Mouse (Mus musculus) CD8-positive naive resting alpha-beta T cell, adult 2 months (primary cell): ENCODE data around the gene Xpr1.

Experiments
- DNase-seq, 2 experiments: peaks; one replicate each; pipeline ENCODE4 v3.0.0; 2022; ENCODE audit warnings: low read depth in 2 of 2, low spot score in 2 of 2

Gene Xpr1

GRCm38 (mm10) chr1:155253126-155253525 lies 164.1 kb downstream of the Xpr1 start:
- DNase-seq: no peak

DNA sequence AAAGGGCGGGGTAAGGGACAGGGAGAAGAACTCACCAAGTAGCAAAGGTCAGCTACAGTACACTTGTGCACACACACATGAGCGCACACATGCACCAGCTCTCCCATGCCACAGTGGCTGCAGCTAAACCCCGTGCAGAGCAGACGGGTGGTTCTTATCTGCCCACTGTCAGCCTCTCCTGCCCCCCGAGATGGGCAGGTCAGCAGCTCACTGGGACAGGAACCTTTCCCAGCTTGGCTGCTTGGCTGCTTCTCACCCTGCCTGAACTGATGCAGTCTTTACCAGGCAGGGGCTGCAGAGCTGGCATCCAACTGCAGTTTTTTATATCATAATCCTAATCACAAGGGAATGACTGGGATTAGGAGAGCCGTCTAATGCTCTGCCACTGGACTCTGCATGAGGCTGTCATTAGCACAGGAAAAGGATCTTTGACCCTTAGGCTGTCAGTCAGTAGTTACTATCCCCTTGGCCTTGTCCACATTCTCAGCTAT lies 164.5 kb downstream of the Xpr1 start:
- DNase-seq: no peak

- no peak for DNase-seq
These were observed 165.6 kb downstream of the Xpr1 start for GRCm38 (mm10) chr1:155251596-155251995.

DNA sequence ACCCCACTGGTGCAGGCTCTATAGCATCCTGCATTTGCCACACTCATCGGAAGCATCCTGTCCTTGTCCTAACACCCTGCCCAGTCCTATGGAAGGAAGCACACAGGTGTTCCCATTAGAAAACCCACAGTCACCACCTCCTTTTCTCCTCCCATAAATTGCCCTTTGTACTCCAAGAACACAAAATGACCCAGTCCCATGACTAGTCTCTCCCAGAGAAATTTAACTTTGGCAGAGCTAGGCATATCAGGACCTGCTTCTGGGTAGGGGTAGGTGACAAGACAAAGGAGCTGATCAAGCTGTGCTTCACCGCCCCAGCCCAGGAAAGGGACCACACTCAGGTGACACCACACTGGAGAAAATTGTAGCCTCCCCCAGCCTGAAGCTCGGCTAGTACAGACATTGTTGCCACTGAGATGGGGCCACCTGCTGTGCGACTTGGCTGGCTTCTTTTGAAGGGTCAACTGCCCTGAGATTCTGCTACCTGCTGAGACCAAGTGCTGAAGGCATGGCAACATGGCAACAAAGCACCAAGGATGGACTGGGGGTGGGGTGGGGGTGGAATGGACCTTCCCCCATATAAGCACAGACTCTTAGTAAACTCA lies 166.6 kb downstream of the Xpr1 start:
- no peak for DNase-seq

GRCm38 (mm10) chr1:155249896-155250295 lies 167.3 kb downstream of the Xpr1 start:
- DNase-seq: no peak

DNA sequence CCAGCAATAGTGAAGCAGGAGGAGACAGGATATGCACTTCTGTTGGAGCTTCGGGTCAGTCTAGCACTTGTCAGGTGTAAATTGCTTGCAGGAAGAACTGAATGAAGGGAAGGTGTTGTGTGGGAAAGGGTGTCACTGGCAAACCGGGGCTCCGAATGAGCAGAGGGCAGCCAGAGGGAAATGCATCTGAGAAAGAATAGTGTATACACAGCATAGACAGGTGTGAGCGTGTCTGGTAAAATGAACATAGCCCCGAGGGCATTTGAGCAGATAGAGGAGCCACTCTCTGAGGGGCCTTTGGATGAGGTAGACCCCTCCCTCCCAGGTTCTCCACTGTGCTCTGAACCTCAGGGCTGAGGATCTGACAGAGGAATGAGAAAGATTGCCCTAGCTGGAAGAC lies 169.2 kb downstream of the Xpr1 start:
- DNase-seq: no peak

DNA sequence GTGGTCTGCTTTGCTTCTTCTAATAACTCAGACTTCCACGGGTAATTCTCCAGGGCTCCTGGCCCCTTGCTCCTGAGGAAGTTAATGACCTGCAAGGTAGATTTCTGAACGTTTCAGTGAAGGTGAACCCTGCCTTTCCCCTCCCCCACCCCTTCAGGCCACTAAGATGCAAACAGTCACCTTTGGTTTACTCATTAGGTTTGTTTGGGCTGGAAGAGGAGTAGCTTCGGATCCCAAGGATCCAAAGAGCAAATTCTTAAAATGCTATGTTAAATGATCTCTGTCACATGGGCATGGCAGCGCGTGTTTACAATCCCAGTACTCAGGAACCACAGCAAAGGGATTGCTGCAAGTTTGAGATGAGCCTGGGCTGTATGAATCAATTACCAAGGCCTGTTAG lies 169.8 kb downstream of the Xpr1 start:
- no peak for DNase-seq

- DNase-seq: no peak
These were observed 171.7 kb downstream of the Xpr1 start for GRCm38 (mm10) chr1:155245516-155245915.

GRCm38 (mm10) chr1:155244771-155245211 lies 172.4 kb downstream of the Xpr1 start:
- no peak for DNase-seq

GRCm38 (mm10) chr1:155243797-155244770 lies 173.1 kb downstream of the Xpr1 start, which contains the start of gene BC034090:
Gene BC034090, minus strand, starts transcription at chr1:155244444.
- DNase-seq: no peak

DNA sequence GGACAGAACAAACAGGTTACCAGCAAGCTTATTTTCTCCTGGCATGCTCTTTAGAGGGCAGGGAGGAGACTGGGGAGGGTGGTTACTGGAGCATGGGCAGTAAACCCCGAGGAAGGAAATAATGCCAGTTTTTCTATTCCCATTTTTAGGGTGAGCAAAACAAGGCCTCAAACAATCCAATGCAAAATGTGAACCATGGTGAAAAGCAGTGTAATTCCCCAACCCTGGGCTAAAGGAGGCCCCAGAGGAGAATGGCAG lies 174.8 kb downstream of the Xpr1 start:
- DNase-seq: no peak

GRCm38 (mm10) chr1:155241701-155242487 lies 175.3 kb downstream of the Xpr1 start:
- no peak for DNase-seq

DNA sequence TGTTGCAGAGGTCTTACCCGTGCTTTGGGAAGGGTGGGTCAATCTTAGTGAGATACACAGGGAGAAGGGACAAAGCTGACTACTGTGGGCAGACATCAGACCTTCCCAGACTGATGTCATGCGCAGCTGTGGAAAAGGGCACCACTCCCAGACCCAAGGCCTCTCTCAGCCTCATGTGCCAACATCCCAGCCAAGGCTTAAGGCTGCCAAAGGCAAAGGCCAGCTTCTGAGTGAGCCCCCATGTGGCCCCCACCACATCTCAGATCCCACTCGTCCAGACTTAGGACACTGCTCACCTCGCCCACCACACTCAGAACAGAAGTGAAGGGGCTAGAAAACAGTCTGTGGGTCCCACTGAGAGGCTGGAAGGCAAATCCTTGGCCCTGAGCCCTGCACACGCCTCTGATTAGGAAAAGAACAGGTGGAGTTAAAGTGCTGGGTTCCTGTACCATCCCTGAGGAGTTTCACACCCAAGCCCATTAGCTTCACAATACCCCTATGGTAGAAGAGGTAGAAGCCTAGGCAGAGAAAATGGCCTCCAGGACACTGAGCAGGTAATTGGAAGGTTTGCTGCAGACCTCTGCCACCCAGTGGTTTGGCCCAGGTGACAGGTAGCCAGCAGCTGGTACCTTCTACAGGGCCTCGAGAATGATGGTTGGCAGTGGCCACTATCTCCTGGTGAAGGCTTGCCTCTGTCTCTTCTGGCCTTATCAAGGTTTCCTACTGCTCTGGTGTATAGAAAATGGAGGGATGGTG lies 177.1 kb downstream of the Xpr1 start:
- DNase-seq: no peak

- DNase-seq: no peak
These were observed 178.0 kb downstream of the Xpr1 start for GRCm38 (mm10) chr1:155239169-155239568.

DNA sequence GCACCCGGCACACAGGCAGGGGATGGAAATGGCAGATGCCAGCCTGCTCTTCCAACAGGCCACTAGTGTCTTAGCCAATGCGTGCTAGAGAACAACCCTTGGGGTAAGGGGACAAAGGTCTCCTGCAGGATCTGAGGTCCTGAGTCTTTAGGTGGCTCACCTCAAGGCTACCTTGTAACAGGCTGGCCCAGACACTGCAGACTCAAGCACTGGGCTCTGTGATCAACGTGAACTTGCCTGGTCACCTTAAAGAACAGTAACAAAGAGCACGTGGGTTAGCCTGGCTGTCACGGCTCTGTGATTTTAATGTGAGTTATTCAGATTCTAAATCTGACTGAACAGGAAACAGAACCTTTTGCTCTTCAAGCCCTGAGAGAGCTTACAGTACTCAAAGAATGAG lies 179.1 kb downstream of the Xpr1 start:
- no peak for DNase-seq

DNA sequence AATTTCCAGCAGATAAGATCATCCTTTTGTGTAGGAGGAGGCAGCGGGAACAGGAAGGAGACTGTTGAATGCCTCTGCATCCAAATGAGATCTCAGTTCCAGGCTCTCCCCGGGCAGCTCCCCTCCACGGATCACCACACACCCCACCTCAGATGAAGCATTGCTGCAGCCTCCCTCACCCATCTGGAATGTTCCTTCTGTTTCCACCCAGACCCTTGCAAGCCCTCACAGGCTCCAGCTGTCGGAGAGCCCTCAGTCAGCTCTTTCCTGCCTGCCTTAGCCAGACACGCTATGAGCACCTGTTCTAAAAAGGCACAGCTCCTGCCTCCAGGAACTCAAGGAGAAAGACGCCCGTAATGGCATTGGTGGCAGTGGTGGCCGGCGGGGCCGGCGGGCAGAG lies 179.8 kb downstream of the Xpr1 start:
- no peak for DNase-seq

DNA sequence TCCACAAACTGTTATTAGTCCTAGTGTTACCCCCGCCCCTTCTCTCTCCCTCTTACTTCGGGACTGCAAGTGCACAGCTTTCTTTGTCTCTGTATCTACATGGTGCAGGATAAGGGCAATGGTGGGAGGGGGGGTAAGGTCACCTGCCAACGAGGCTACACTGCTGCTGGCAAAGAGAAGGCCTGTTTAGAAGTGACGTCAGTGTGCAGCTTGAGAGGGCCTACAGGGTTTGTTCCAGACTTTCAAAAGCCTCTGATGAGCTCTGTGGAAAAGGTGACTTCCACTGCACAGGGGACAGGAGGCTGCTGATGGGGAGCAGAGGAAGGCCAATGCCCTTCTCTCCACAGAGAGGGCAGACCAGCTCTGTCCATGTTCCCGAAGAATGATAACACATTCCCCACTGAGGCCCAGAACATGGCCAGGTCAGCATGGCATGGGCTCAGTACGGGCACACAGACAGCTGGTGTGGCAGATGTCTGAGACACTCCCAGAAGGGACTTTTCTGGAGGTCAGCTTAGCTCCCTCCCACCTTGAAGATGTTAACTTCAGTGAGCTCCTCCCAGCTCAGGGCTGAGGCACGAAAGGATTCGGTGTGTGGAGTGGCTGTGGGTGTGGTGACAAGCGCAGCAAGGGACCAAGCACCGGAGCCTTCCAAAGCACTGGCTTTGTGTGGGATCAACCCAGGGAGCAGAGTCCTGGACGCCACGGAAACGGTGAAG lies 180.8 kb downstream of the Xpr1 start:
- no peak for DNase-seq

GRCm38 (mm10) chr1:155235641-155236040 lies 181.6 kb downstream of the Xpr1 start:
- no peak for DNase-seq

GRCm38 (mm10) chr1:155233931-155234607 lies 183.1 kb downstream of the Xpr1 start:
- no peak for DNase-seq

GRCm38 (mm10) chr1:155233378-155233777 lies 183.8 kb downstream of the Xpr1 start:
- DNase-seq: no peak
